Comparison of ENCODE assay signal across 8 mouse cellular contexts in genomic region chr7:137313904-137314691, GRCm38 (mm10). TPM values are rescaled to one million over a fixed set of nuclear protein-coding genes. Genes with fewer than 3 reads are reported as not detected.
DNase-seq lines count a peak whose midpoint lies in the region; ATAC-seq lines count a peak whose summit lies in the region.

Gene Ebf3 (minus strand): TSS chr7:137314445.

- ATAC-seq in embryonic facial prominence, embryonic 13.5 days (ENCODE audit: insufficient number of reproducible peaks, insufficient read depth, low FRiP score, low TSS enrichment, low read depth), result peak; percentile 79
- peak; percentile 77 for ATAC-seq in heart, embryonic 14.5 days (ENCODE audit: insufficient number of reproducible peaks, insufficient read depth, low FRiP score, low read depth)
- peak; percentile 52 for ATAC-seq in megakaryocyte, adult 5-6 weeks (ENCODE audit: poor library complexity, severe bottlenecking)
- ATAC-seq in activated CD4-positive, CD25-positive, alpha-beta regulatory T cell, adult 4 months, result no peak

- peak within 1 kb of the TSS; percentile 89 for H3K27ac ChIP-seq in embryonic facial prominence, embryonic 13.5 days
- H3K27ac ChIP-seq in heart, embryonic 14.5 days (replicated peaks in 1 of 2; ENCODE audit: control insufficient read depth in 1 of 2, insufficient read depth in 1 of 2, low read depth in 2 of 2, low read length in 2 of 2), result peak within 1 kb of the TSS in 1 of 2 experiments; percentile 43; a peak in 1 of 4 replicates

- peak within 1 kb of the TSS; percentile 83 for H3K9ac ChIP-seq in embryonic facial prominence, embryonic 13.5 days
- H3K9ac ChIP-seq in heart, embryonic 14.5 days (ENCODE audit: low read length), result peak within 1 kb of the TSS; percentile 79

- peaks cover 50% of the 10 kb centered on the region for H3K4me1 ChIP-seq in embryonic facial prominence, embryonic 13.5 days
- peaks cover 14 to 47% of the 10 kb centered on the region in 2 experiments; a peak in 3 of 4 replicates for H3K4me1 ChIP-seq in heart, embryonic 14.5 days (ENCODE audit: control insufficient read depth in 2 of 2, insufficient read depth in 2 of 2, low read length in 2 of 2)

- peak within 1 kb of the TSS; percentile 78 for H3K4me3 ChIP-seq in embryonic facial prominence, embryonic 13.5 days
- H3K4me3 ChIP-seq in heart, embryonic 14.5 days (ENCODE audit: control insufficient read depth in 1 of 2, insufficient read depth in 1 of 2, low read depth in 1 of 2, low read length in 2 of 2), result peak within 1 kb of the TSS; percentile 62 to 64

- H3K4me2 ChIP-seq in embryonic facial prominence, embryonic 13.5 days, result peak within 1 kb of the TSS; percentile 91
- peak within 1 kb of the TSS; percentile 97 for H3K4me2 ChIP-seq in heart, embryonic 14.5 days (ENCODE audit: low read length)

- 0 out of 2 replicates have a peak, but pooled peaks cover 5% of the 10 kb centered on the region for H3K36me3 ChIP-seq in embryonic facial prominence, embryonic 13.5 days
- no peaks in the 10 kb centered on the region for H3K36me3 ChIP-seq in heart, embryonic 14.5 days (ENCODE audit: control insufficient read depth, insufficient read depth, low read length)

- under 1% methylated on average over 107 of the region's 127 CpGs for WGBS in embryonic facial prominence, embryonic 13.5 days
- WGBS in heart, embryonic 14.5 days, result under 1% methylated on average over 119 of the region's 127 CpGs

- H3K9me3 ChIP-seq in embryonic facial prominence, embryonic 13.5 days, result no peaks in the 10 kb centered on the region
- no peaks in the 10 kb centered on the region for H3K9me3 ChIP-seq in heart, embryonic 14.5 days (ENCODE audit: control insufficient read depth, low read length)

- H3K27me3 ChIP-seq in embryonic facial prominence, embryonic 13.5 days, result peaks cover 93% of the 10 kb centered on the region
- peaks cover 80% of the 10 kb centered on the region for H3K27me3 ChIP-seq in heart, embryonic 14.5 days (ENCODE audit: control insufficient read depth, insufficient read depth, low read length)

- peak; percentile 43 for DNase-seq in ovary, adult 18-20 months (ENCODE audit: low spot score)
- DNase-seq in ovary, postnatal 10 days (ENCODE audit: low spot score), result no peak
- DNase-seq in kidney, postnatal 10 days, result peak; percentile 93
- peak; percentile 52 to 83 for DNase-seq in spleen, postnatal 4 days (ENCODE audit: low spot score in 2 of 2)

RNA-seq across cellular contexts. Expression of gene Ebf3, which starts in this region (rescaled TPM):
- polyA plus RNA-seq in embryonic facial prominence, embryonic 13.5 days (2015; fragmentation: Nextera tagmentation; extraction: Ambion mirVana), result 8.6 and 11.6 TPM in 2 replicates
- 2.2 and 2.3 TPM in 2 replicates for polyA plus RNA-seq in heart, embryonic 14.5 days (2014; fragmentation: Nextera tagmentation; extraction: Ambion mirVana)
- total RNA-seq in megakaryocyte, adult 5-6 weeks (2015), result 0.47 and 0.68 TPM in 2 replicates
- 0.45 and 0.62 TPM in 2 replicates for total RNA-seq in megakaryocyte, adult 5-6 weeks (2017)
- not detected for polyA plus RNA-seq in activated CD4-positive, CD25-positive, alpha-beta regulatory T cell, adult 4 months (2017; shearing (Covaris generic))

Comparison
In these comparisons a context has a peak if more than half of its experiments do, and no peak if none do; other contexts are left out.
1. Peak in ATAC-seq in megakaryocyte, adult 5-6 weeks; RNA of the gene not detected or under 1 TPM.